ENCODE assay signal across 5 mouse cellular contexts in genomic region chr15:77335185-77335584, GRCm38 (mm10). TPM values are rescaled to one million over a fixed set of nuclear protein-coding genes. Genes with fewer than 3 reads are reported as not detected.
DNase-seq lines count a peak whose midpoint lies in the region; ATAC-seq and TF ChIP-seq lines count a peak whose summit lies in the region.
"Not testable (repeated sequence)": the region's sequence is repeated elsewhere in the genome, so short reads cannot be mapped to it uniquely, and the experiment has no call there.

No protein-coding gene starts in this region.

- H3K9ac ChIP-seq in ES-Bruce4 (ENCODE audit: low read depth, poor library complexity, severe bottlenecking), result peak overlapping the region; percentile 74; the same call in 1 of the 2 replicates
- H3K9ac ChIP-seq in MEL (ENCODE audit: control insufficient read depth, low read depth, low read length, poor library complexity, severe bottlenecking); heart, postnatal 0 days (replicated peaks; ENCODE audit: low read depth, low read length): not testable (repeated sequence)

- H3K9me3 ChIP-seq in ES-Bruce4 (replicated peaks; ENCODE audit: control insufficient read depth, insufficient read depth, low read length, poor library complexity, severe bottlenecking); MEL (replicated peaks; ENCODE audit: insufficient read depth, low read length); heart, postnatal 0 days (replicated peaks; ENCODE audit: control insufficient read depth, low read length): not testable (repeated sequence)

- not testable (repeated sequence) for H3K79me2 ChIP-seq in MEL (ENCODE audit: control insufficient read depth, insufficient read depth, low read length, poor library complexity)

- not testable (repeated sequence) for ATAC-seq in heart, postnatal 0 days (ENCODE audit: insufficient read depth, low read depth)

- 92% methylated on average over 3 of the region's 3 CpGs for WGBS in heart, postnatal 0 days

- TF ChIP-seq EP300 in ES-Bruce4 (IDR thresholded peaks at IDR 0.05; ENCODE audit: insufficient read depth, low read depth, low read length); MEL (IDR thresholded peaks at IDR 0.05; ENCODE audit: low read depth in 1 of 2, low read length in 2 of 2); heart, postnatal 0 days (IDR thresholded peaks at IDR 0.05; ENCODE audit: low read depth): not testable (repeated sequence)

- not testable (repeated sequence) for H3K4me3 ChIP-seq in ES-Bruce4 (ENCODE audit: low read depth, low read length); MEL (ENCODE audit: control insufficient read depth in 1 of 2, insufficient read depth in 1 of 2, low read depth in 2 of 2, low read length in 2 of 2); gastrocnemius, adult 2 months; heart, postnatal 0 days (ENCODE audit: low read depth, low read length); layer of hippocampus, adult 2 months

- peak overlapping the region; percentile 97 for H3K27ac ChIP-seq in ES-Bruce4 (ENCODE audit: insufficient read depth, low read length)
- not testable (repeated sequence) for H3K27ac ChIP-seq in MEL (ENCODE audit: control insufficient read depth, low read depth, low read length); layer of hippocampus, adult 2 months
- peak overlapping the region; percentile 89 for H3K27ac ChIP-seq in gastrocnemius, adult 2 months
- 0 out of 2 replicates have a peak overlapping the region, but pooled peaks have one; percentile 89 for H3K27ac ChIP-seq in heart, postnatal 0 days (ENCODE audit: low read depth)

- not testable (repeated sequence) for H3K4me2 ChIP-seq in heart, postnatal 0 days (ENCODE audit: low read depth, low read length)

- H3K4me1 ChIP-seq in ES-Bruce4 (ENCODE audit: control insufficient read depth, insufficient read depth, low read length); MEL (ENCODE audit: control insufficient read depth in 1 of 2, insufficient read depth in 2 of 2, low read length in 2 of 2): not testable (repeated sequence)
- H3K4me1 ChIP-seq in heart, postnatal 0 days (ENCODE audit: control insufficient read depth, insufficient read depth), result peaks cover 11% of the 10 kb centered on the region

- not testable (repeated sequence) for TF ChIP-seq RAD21 in MEL (IDR thresholded peaks at IDR 0.05; ENCODE audit: low read depth, low read length)

- TF ChIP-seq POLR2A in ES-Bruce4 (IDR thresholded peaks at IDR 0.05; ENCODE audit: insufficient read depth, low read length); MEL (IDR thresholded peaks at IDR 0.05; ENCODE audit: control insufficient read depth in 1 of 2, insufficient read depth in 1 of 2, low read depth in 1 of 2, low read length in 2 of 2, poor library complexity in 1 of 2): not testable (repeated sequence)

- H3K27me3 ChIP-seq in ES-Bruce4 (ENCODE audit: control insufficient read depth, insufficient read depth, low read length, poor library complexity, severe bottlenecking); MEL (ENCODE audit: control insufficient read depth in 1 of 2, insufficient read depth in 2 of 2, low read length in 2 of 2); heart, postnatal 0 days (ENCODE audit: control insufficient read depth, insufficient read depth, low read length): not testable (repeated sequence)

- intact Hi-C loops in gastrocnemius, adult 2 months (cut with DNase I), result loop anchor here (5.0 kb wide), 1 partner anchor 78 kb away; no protein-coding TSS in a partner anchor

- TF ChIP-seq CTCF in ES-Bruce4 (IDR thresholded peaks at IDR 0.05; ENCODE audit: low read depth, low read length); MEL (IDR thresholded peaks at IDR 0.05 in 2 of 3, conservative IDR thresholded peaks at IDR 0.05 in 1 of 3; ENCODE audit: control insufficient read depth in 1 of 3, insufficient read depth in 1 of 3, low read depth in 2 of 3, low read length in 3 of 3, poor library complexity in 1 of 3, severe bottlenecking in 1 of 3); gastrocnemius, adult 2 months (IDR thresholded peaks at IDR 0.05); heart, postnatal 0 days (IDR thresholded peaks at IDR 0.05; ENCODE audit: low read depth): not testable (repeated sequence)
- TF ChIP-seq CTCF in layer of hippocampus, adult 2 months (conservative IDR thresholded peaks at IDR 0.05), result 0 out of 2 replicates have a peak, but pooled peaks have one; percentile 15

- not testable (repeated sequence) for H3K36me3 ChIP-seq in ES-Bruce4 (ENCODE audit: control insufficient read depth, insufficient read depth, low read length, poor library complexity, severe bottlenecking); MEL (ENCODE audit: control insufficient read depth in 1 of 2, insufficient read depth in 2 of 2, low read length in 2 of 2); heart, postnatal 0 days (replicated peaks; ENCODE audit: control insufficient read depth, insufficient read depth, low read length)

- not testable (repeated sequence) for DNase-seq in MEL (ENCODE audit: low read depth, low spot score); gastrocnemius, adult 2 months; heart, postnatal 0 days (ENCODE audit: low spot score); layer of hippocampus, adult 2 months (ENCODE audit: low spot score in 2 of 2)

TF ChIP-seq in MEL, 35 proteins besides CTCF, POLR2A, EP300 and RAD21:
- peak; percentile 66 for TF ChIP-seq ZNF384 (IDR thresholded peaks at IDR 0.05; ENCODE audit: low read depth, low read length)

RNA-seq across cellular contexts. Expression of gene Rbfox2, which starts 28.4 kb away (rescaled TPM):
- polyA plus RNA-seq in ES-Bruce4 (2011; ENCODE audit: insufficient read depth, insufficient read length, low read depth, missing spikeins) (78.1 and 78.3 TPM in 2 replicates), MEL (2012; ENCODE audit: insufficient read depth in 1 of 2, insufficient read length in 2 of 2, low read depth in 1 of 2, low replicate concordance in 2 of 2, missing spikeins in 1 of 2) (1 to 10 TPM in 1 of 2 experiments, not detected in 1; 6.0 TPM)
- 3.4 and 4.0 TPM in 2 replicates for total RNA-seq in MEL (2012; rRNA removed)
- 10 to 100 TPM; 48.2 to 78.6 TPM for total RNA-seq in gastrocnemius, adult 2 months (2021)
- total RNA-seq in heart, postnatal 0 days (2014; rRNA removed; ENCODE audit: low replicate concordance), result 143 and 151 TPM in 2 replicates
- polyA plus RNA-seq in heart, postnatal 0 days (2015; fragmentation: Nextera tagmentation; extraction: Ambion mirVana), result 47.6 and 49.1 TPM in 2 replicates
- 100 to 1,000 TPM; 243 TPM for total RNA-seq in layer of hippocampus, adult 2 months (2021)
